In the genomic region with DNA sequence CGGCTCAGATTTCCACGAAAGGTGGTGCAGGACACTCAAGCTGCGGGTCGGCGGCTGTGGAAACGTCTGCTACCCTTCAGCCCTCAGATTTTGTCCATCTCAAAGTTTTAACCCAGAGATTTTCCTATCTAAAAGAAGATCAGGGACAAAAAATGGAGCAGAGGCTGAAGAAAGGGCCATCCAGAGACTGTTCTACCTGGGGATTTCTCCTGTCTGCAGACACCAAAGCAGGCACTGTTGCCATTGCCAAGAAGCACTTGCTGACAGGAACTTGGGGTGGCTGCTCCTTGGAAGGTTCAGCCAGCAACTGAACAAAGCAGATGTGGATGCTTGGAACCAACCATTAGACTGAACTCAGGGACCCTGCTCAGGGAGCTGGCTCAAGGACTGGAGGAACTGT, we compare ENCODE assay signal across 8 mouse cellular contexts. TPM values are rescaled to one million over a fixed set of nuclear protein-coding genes. Genes with fewer than 3 reads are reported as not detected.
DNase-seq lines count a peak whose midpoint lies in the region; ATAC-seq and TF ChIP-seq lines count a peak whose summit lies in the region.

TSS of gene Gm10184 (minus strand) at position 101 of the 400 bp plus-strand sequence.

- DNase-seq in midbrain, embryonic 10.5 days (ENCODE audit: low spot score), result no peak
- DNase-seq in midbrain, postnatal 0 days (ENCODE audit: low spot score), result no peak
- DNase-seq in embryonic facial prominence, embryonic 14.5 days (ENCODE audit: low spot score), result no peak
- no peak for DNase-seq in hindbrain, embryonic 14.5 days (ENCODE audit: low spot score)
- no peak for DNase-seq in ovary, postnatal 14 days (ENCODE audit: low spot score)
- no peak for DNase-seq in thymus, postnatal 4 days
- no peak for DNase-seq in kidney, postnatal 14 days

- no peak within 1 kb of the TSS for H3K27ac ChIP-seq in midbrain, embryonic 10.5 days (replicated peaks)
- H3K27ac ChIP-seq in midbrain, postnatal 0 days (ENCODE audit: low read depth, low read length), result no peak within 1 kb of the TSS
- no peak within 1 kb of the TSS for H3K27ac ChIP-seq in embryonic facial prominence, embryonic 14.5 days (replicated peaks; ENCODE audit: low read depth, low read length)
- H3K27ac ChIP-seq in hindbrain, embryonic 14.5 days, result no peak within 1 kb of the TSS

- no peaks in the 10 kb centered on the region for H3K9me3 ChIP-seq in midbrain, embryonic 10.5 days (replicated peaks)
- H3K9me3 ChIP-seq in midbrain, postnatal 0 days (ENCODE audit: low read length), result no peaks in the 10 kb centered on the region
- no peaks in the 10 kb centered on the region for H3K9me3 ChIP-seq in embryonic facial prominence, embryonic 14.5 days (ENCODE audit: control insufficient read depth, low read length)
- no peaks in the 10 kb centered on the region for H3K9me3 ChIP-seq in hindbrain, embryonic 14.5 days (ENCODE audit: control insufficient read depth, low read length)

- ATAC-seq in midbrain, postnatal 0 days (ENCODE audit: low FRiP score), result no peak
- ATAC-seq in embryonic facial prominence, embryonic 14.5 days (ENCODE audit: low read depth), result no peak
- no peak for ATAC-seq in hindbrain, embryonic 14.5 days (ENCODE audit: low FRiP score)
- ATAC-seq in monocyte, adult 5-6 weeks (replicated peaks; ENCODE audit: insufficient number of reproducible peaks, low FRiP score, low TSS enrichment, poor library complexity, severe bottlenecking), result no peak

- no peak within 1 kb of the TSS for H3K9ac ChIP-seq in midbrain, postnatal 0 days (replicated peaks; ENCODE audit: low read length, poor library complexity, severe bottlenecking)
- no peak within 1 kb of the TSS for H3K9ac ChIP-seq in embryonic facial prominence, embryonic 14.5 days (ENCODE audit: low read depth, low read length)
- H3K9ac ChIP-seq in hindbrain, embryonic 14.5 days, result no peak within 1 kb of the TSS

- no peak within 1 kb of the TSS for H3K4me2 ChIP-seq in midbrain, postnatal 0 days (ENCODE audit: low read depth, low read length, poor library complexity, severe bottlenecking)
- no peak within 1 kb of the TSS for H3K4me2 ChIP-seq in embryonic facial prominence, embryonic 14.5 days (ENCODE audit: low read depth, low read length)
- no peak within 1 kb of the TSS for H3K4me2 ChIP-seq in hindbrain, embryonic 14.5 days (replicated peaks)

- TF ChIP-seq CTCF in midbrain, postnatal 0 days (IDR thresholded peaks at IDR 0.05), result no peak

- H3K4me3 ChIP-seq in midbrain, embryonic 10.5 days, result no peak within 1 kb of the TSS
- H3K4me3 ChIP-seq in midbrain, postnatal 0 days (ENCODE audit: low read depth, low read length), result no peak within 1 kb of the TSS
- no peak within 1 kb of the TSS for H3K4me3 ChIP-seq in embryonic facial prominence, embryonic 14.5 days (ENCODE audit: low read depth, low read length)
- H3K4me3 ChIP-seq in hindbrain, embryonic 14.5 days (replicated peaks; ENCODE audit: low read length), result no peak within 1 kb of the TSS

- no peaks in the 10 kb centered on the region for H3K4me1 ChIP-seq in midbrain, embryonic 10.5 days
- no peaks in the 10 kb centered on the region for H3K4me1 ChIP-seq in midbrain, postnatal 0 days (ENCODE audit: insufficient read depth, low read length)
- H3K4me1 ChIP-seq in embryonic facial prominence, embryonic 14.5 days (ENCODE audit: control insufficient read depth, insufficient read depth, low read length), result no peaks in the 10 kb centered on the region
- no peaks in the 10 kb centered on the region for H3K4me1 ChIP-seq in hindbrain, embryonic 14.5 days (replicated peaks; ENCODE audit: control insufficient read depth, insufficient read depth, low read length)

- H3K27me3 ChIP-seq in midbrain, embryonic 10.5 days (ENCODE audit: low read depth, poor library complexity, severe bottlenecking), result no peaks in the 10 kb centered on the region
- H3K27me3 ChIP-seq in midbrain, postnatal 0 days (ENCODE audit: insufficient read depth, low read length), result no peaks in the 10 kb centered on the region
- H3K27me3 ChIP-seq in embryonic facial prominence, embryonic 14.5 days (replicated peaks; ENCODE audit: control insufficient read depth, insufficient read depth, low read length), result no peaks in the 10 kb centered on the region
- no peaks in the 10 kb centered on the region for H3K27me3 ChIP-seq in hindbrain, embryonic 14.5 days (ENCODE audit: control insufficient read depth, insufficient read depth, low read length)

- no peaks in the 10 kb centered on the region for H3K36me3 ChIP-seq in midbrain, embryonic 10.5 days
- no peaks in the 10 kb centered on the region for H3K36me3 ChIP-seq in midbrain, postnatal 0 days (ENCODE audit: insufficient read depth, low read length)
- no peaks in the 10 kb centered on the region for H3K36me3 ChIP-seq in embryonic facial prominence, embryonic 14.5 days (ENCODE audit: control insufficient read depth, insufficient read depth, low read length)
- no peaks in the 10 kb centered on the region for H3K36me3 ChIP-seq in hindbrain, embryonic 14.5 days (replicated peaks; ENCODE audit: control insufficient read depth, insufficient read depth)

- WGBS in midbrain, embryonic 10.5 days, result 96% methylated on average over 6 of the region's 6 CpGs
- 96% methylated on average over 6 of the region's 6 CpGs for WGBS in midbrain, postnatal 0 days
- WGBS in embryonic facial prominence, embryonic 14.5 days, result 86% methylated on average over 6 of the region's 6 CpGs
- WGBS in hindbrain, embryonic 14.5 days, result 92% methylated on average over 6 of the region's 6 CpGs

RNA-seq across cellular contexts. Expression of gene Gm10184, which starts in this region (rescaled TPM):
- polyA plus RNA-seq in midbrain, embryonic 10.5 days (2016; fragmentation: Nextera tagmentation; extraction: Ambion mirVana), result 98.9 and 107 TPM in 2 replicates
- total RNA-seq in midbrain, postnatal 0 days (2014; rRNA removed), result 6.8 and 9.2 TPM in 2 replicates
- polyA plus RNA-seq in midbrain, postnatal 0 days (2015; fragmentation: Nextera tagmentation; extraction: Ambion mirVana), result 14.2 and 14.4 TPM in 2 replicates
- 40.8 and 47.2 TPM in 2 replicates for polyA plus RNA-seq in embryonic facial prominence, embryonic 14.5 days (2014; fragmentation: Nextera tagmentation; extraction: Ambion mirVana)
- polyA plus RNA-seq in hindbrain, embryonic 14.5 days (2014; fragmentation: Nextera tagmentation; extraction: Ambion mirVana), result 20.8 and 24.2 TPM in 2 replicates
- total RNA-seq in monocyte, adult 5-6 weeks (2017), result 33.5 to 57.1 TPM (median 56.9 TPM) in 3 replicates
